ENCODE assay signal across 8 mouse cellular contexts in the genomic region with DNA sequence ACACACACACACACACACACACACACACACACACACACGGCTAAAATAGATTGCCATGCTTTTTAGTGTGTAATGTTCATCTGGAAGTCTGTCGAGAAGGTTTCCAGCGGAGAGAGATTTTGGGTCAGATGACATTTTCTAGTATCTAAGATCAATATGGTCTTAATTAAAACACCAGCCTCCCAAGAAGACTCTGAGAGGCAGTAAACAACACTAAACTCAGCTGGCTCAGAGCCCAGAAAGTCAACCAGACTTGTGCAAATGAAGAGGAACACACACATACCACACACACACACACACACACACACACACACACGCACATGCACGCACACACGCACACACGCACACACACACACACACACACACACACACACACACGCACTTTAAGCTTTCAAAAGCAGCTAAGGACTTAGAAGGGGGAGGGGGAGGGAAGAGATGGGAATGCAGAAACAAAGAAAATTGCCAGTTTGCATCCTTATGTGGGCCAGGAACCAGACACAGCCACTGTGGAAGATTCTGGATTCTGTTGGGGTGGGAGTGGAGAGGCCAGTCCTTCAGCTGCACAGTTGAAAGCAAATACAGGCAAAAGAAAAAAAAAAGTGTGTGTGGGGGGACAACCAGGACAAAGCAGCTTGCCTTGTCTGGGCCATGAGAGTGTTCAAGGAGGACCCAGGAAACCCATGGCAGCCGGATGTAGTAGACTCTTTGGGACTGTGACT.
DNase-seq lines count a peak whose midpoint lies in the region; ATAC-seq lines count a peak whose summit lies in the region.

No protein-coding gene starts in this region.

- peak; percentile 54 for DNase-seq in adrenal gland, postnatal 10 days
- DNase-seq in adrenal gland, adult (ENCODE audit: inconsistent age in 2 of 2, low spot score in 1 of 2) = no peak
- no peak for DNase-seq in lung, postnatal 25 days (ENCODE audit: low spot score)
- DNase-seq in kidney, postnatal 10 days = peak; percentile 87
- no peak for DNase-seq in spleen, postnatal 10 days (ENCODE audit: low spot score in 2 of 2)
- no peak for DNase-seq in cerebellum, postnatal 36 days

- H3K36me3 ChIP-seq in lung, embryonic 16.5 days (ENCODE audit: control insufficient read depth, insufficient read depth, low read length) = no peaks in the 10 kb centered on the region
- no peaks in the 10 kb centered on the region for H3K36me3 ChIP-seq in stomach, embryonic 15.5 days

- WGBS in lung, embryonic 16.5 days = 46% methylated on average over 9 of the region's 9 CpGs
- WGBS in stomach, embryonic 15.5 days = 68% methylated on average over 9 of the region's 9 CpGs

- no peaks in the 10 kb centered on the region for H3K9me3 ChIP-seq in lung, embryonic 16.5 days (ENCODE audit: control insufficient read depth, low read length)
- H3K9me3 ChIP-seq in stomach, embryonic 15.5 days = no peaks in the 10 kb centered on the region

- no peak overlapping the region for H3K9ac ChIP-seq in lung, embryonic 16.5 days (ENCODE audit: low read length)
- no peak overlapping the region for H3K9ac ChIP-seq in stomach, embryonic 15.5 days

- peak overlapping the region; percentile 57 for H3K27ac ChIP-seq in lung, embryonic 16.5 days (ENCODE audit: low read length)
- H3K27ac ChIP-seq in stomach, embryonic 15.5 days = peak overlapping the region; percentile 42; the same call in 1 of the 2 replicates

- H3K4me3 ChIP-seq in lung, embryonic 16.5 days (ENCODE audit: low read length) = no peak overlapping the region
- no peak overlapping the region for H3K4me3 ChIP-seq in stomach, embryonic 15.5 days (replicated peaks)

- H3K27me3 ChIP-seq in lung, embryonic 16.5 days (ENCODE audit: control insufficient read depth, insufficient read depth, low read depth, low read length) = no peaks in the 10 kb centered on the region
- no peaks in the 10 kb centered on the region for H3K27me3 ChIP-seq in stomach, embryonic 15.5 days (replicated peaks)

- H3K4me2 ChIP-seq in lung, embryonic 16.5 days (ENCODE audit: low read depth, low read length) = no peak overlapping the region
- no peak overlapping the region for H3K4me2 ChIP-seq in stomach, embryonic 15.5 days

- peak; percentile 77 for ATAC-seq in lung, embryonic 16.5 days (ENCODE audit: low read depth)
- ATAC-seq in stomach, embryonic 15.5 days (ENCODE audit: insufficient read depth, low FRiP score, low read depth) = no peak; the same call in 1 of the 2 replicates

- no peaks in the 10 kb centered on the region for H3K4me1 ChIP-seq in lung, embryonic 16.5 days (replicated peaks; ENCODE audit: control insufficient read depth, insufficient read depth, low read length)
- H3K4me1 ChIP-seq in stomach, embryonic 15.5 days = no peaks in the 10 kb centered on the region

Comparison
In these comparisons a context has a peak if more than half of its experiments do, and no peak if none do; other contexts are left out.
1. DNase-seq: peak in adrenal gland, postnatal 10 days (single experiment) and kidney, postnatal 10 days (single experiment); none in adrenal gland, adult (0 of 2), lung, postnatal 25 days (single experiment), spleen, postnatal 10 days (0 of 2) and cerebellum, postnatal 36 days (0 of 2).